Mouse (Mus musculus) neural tube, embryonic 14.5 days (tissue): ENCODE results near the gene Nat10. TPM values are rescaled to one million over a fixed set of nuclear protein-coding genes. Genes with fewer than 3 reads are reported as not detected.

Experiments used
- polyA plus RNA-seq: library from polyadenylated mRNA; unstranded; fragments of >200 nt; fragmentation: Nextera tagmentation; extraction: Ambion mirVana; gene quantifications from 2 replicates; pipeline ENCODE4 v1.2.1, GENCODE M21; 2014

Nat10 gene
- polyA plus RNA-seq, 1 experiment from 2014 or later, result 21.9 TPM

Other genes with a start within 250 kb of the Nat10 start
- 7.8 and 10.3 TPM in 2 replicates for gene Abtb2, start 195.0 kb downstream of the Nat10 start, polyA plus RNA-seq
- gene Caprin1, start 36.4 kb upstream of the Nat10 start, polyA plus RNA-seq, result 397 and 480 TPM in 2 replicates
- gene Lmo2, start 196.7 kb upstream of the Nat10 start, polyA plus RNA-seq, result 64.2 and 68.0 TPM in 2 replicates